Mouse (Mus musculus) CH12.LX (cell line): ENCODE measurements around the gene Ube2e3. TPM values are rescaled to one million over a fixed set of nuclear protein-coding genes. Genes with fewer than 3 reads are reported as not detected.

ENCODE experiments used
- DNase-seq: peaks from one replicate; pipeline ENCODE4 v3.0.0-alpha.2; 2013; ENCODE audit errors: extremely low read depth
- H3K27ac ChIP-seq: 2 replicates; pipeline ENCODE4 v1.5.1; 2012; ENCODE audit warnings: low read depth, mild to moderate bottlenecking, control low read depth, moderate library complexity; ENCODE audit not compliant: insufficient read depth
- H3K27me3 ChIP-seq: replicated peaks from 2 replicates; pipeline ENCODE3; 2012; ENCODE audit warnings: inconsistent platforms
- H3K36me3 ChIP-seq, 2 experiments: replicated peaks in 1 of 2; 2 replicates each; pipeline versions ENCODE3 to v1.6.1; 2012; ENCODE audit warnings: inconsistent platforms in 1 of 2, low read length in 1 of 2, mild to moderate bottlenecking in 1 of 2, mixed read lengths in 1 of 2, moderate library complexity in 1 of 2; ENCODE audit not compliant: control insufficient read depth in 1 of 2, insufficient read depth in 1 of 2
- H3K4me1 ChIP-seq, 2 experiments: 2 replicates each; pipeline ENCODE4 v1.6.1; 2012; ENCODE audit warnings: inconsistent platforms in 1 of 2, moderate library complexity in 1 of 2; ENCODE audit not compliant: insufficient read depth in 2 of 2, control insufficient read depth in 1 of 2
- H3K4me2 ChIP-seq: 2 replicates; pipeline ENCODE4 v1.6.1; 2012; ENCODE audit warnings: low read depth, mild to moderate bottlenecking, control low read depth; ENCODE audit not compliant: poor library complexity, insufficient read depth, severe bottlenecking
- H3K4me3 ChIP-seq, 3 experiments: fragments of 150-350 bp in 1 of 3; sonication (generic) in 1 of 3; replicated peaks in 1 of 3; 2 replicates each; pipeline versions ENCODE3 to v1.5.1; 2011 to 2012; ENCODE audit warnings: low read depth in 2 of 3, low read length in 2 of 3, mild to moderate bottlenecking in 2 of 3, moderate library complexity in 2 of 3, control low read depth in 1 of 3, improper control_type of control experiment in 1 of 3, inconsistent platforms in 1 of 3, mixed read lengths in 1 of 3; ENCODE audit not compliant: poor library complexity in 1 of 3
- H3K79me2 ChIP-seq: replicated peaks from 2 replicates; pipeline ENCODE4 v1.6.1; 2012; ENCODE audit warnings: mild to moderate bottlenecking, moderate library complexity; ENCODE audit not compliant: control insufficient read depth, poor library complexity, insufficient read depth, severe bottlenecking; ENCODE audit errors: extremely low read depth
- H3K9ac ChIP-seq: 2 replicates; pipeline ENCODE4 v1.6.1; 2012; ENCODE audit warnings: low read depth, mild to moderate bottlenecking, control low read depth, moderate library complexity; ENCODE audit not compliant: insufficient read depth
- H3K9me3 ChIP-seq: replicated peaks from 2 replicates; pipeline ENCODE3; 2012; ENCODE audit warnings: low read length, inconsistent platforms, mixed read lengths
- BHLHE40 ChIP-seq: IDR thresholded peaks from 2 replicates; pipeline ENCODE4 v1.6.1; 2011; ENCODE audit warnings: mild to moderate bottlenecking, low read depth, low read length, improper control_type of control experiment
- CHD1 ChIP-seq: IDR thresholded peaks from 2 replicates; pipeline ENCODE4 v1.6.1; 2012; ENCODE audit warnings: low read depth, low read length, improper control_type of control experiment, inconsistent platforms
- CHD2 ChIP-seq: IDR thresholded peaks from 2 replicates; pipeline ENCODE4 v1.6.1; 2011; ENCODE audit warnings: low read length, improper control_type of control experiment
- E2F4 ChIP-seq: IDR thresholded peaks from 2 replicates; pipeline ENCODE4 v1.6.1; 2011; ENCODE audit warnings: low read depth, low read length, improper control_type of control experiment; ENCODE audit not compliant: insufficient replicate concordance
- EP300 ChIP-seq: IDR thresholded peaks from 2 replicates; pipeline ENCODE4 v1.6.1; 2011; ENCODE audit warnings: low read length, improper control_type of control experiment
- GABPA ChIP-seq: IDR thresholded peaks from 2 replicates; pipeline ENCODE4 v1.6.1; 2012; ENCODE audit warnings: low read depth, low read length, improper control_type of control experiment, inconsistent platforms; ENCODE audit not compliant: insufficient replicate concordance
- HCFC1 ChIP-seq: IDR thresholded peaks from 2 replicates; pipeline ENCODE4 v1.6.1; 2012; ENCODE audit warnings: low read depth, mild to moderate bottlenecking, inconsistent platforms, low read length, improper control_type of control experiment
- MAX ChIP-seq: IDR thresholded peaks from 2 replicates; pipeline ENCODE4 v1.6.1; 2011; ENCODE audit warnings: low read length, improper control_type of control experiment
- NRF1 ChIP-seq: IDR thresholded peaks from 2 replicates; pipeline ENCODE4 v1.6.1; 2014; ENCODE audit warnings: low read depth, mild to moderate bottlenecking, inconsistent platforms, low read length, improper control_type of control experiment, moderate library complexity
- RCOR1 ChIP-seq: conservative IDR thresholded peaks from 2 replicates; pipeline ENCODE4 v1.6.1; 2012; ENCODE audit warnings: low read depth, mild to moderate bottlenecking, inconsistent platforms, low read length, improper control_type of control experiment
- SIN3A ChIP-seq: IDR thresholded peaks from 2 replicates; pipeline ENCODE4 v1.6.1; 2012; ENCODE audit warnings: low read length, improper control_type of control experiment, inconsistent platforms
- TBP ChIP-seq: conservative IDR thresholded peaks from 2 replicates; pipeline ENCODE4 v1.6.1; 2011; ENCODE audit warnings: low read depth, low read length, improper control_type of control experiment
- UBTF ChIP-seq: IDR thresholded peaks from 2 replicates; pipeline ENCODE4 v1.6.1; 2012; ENCODE audit warnings: low read depth, mild to moderate bottlenecking, inconsistent platforms, low read length, improper control_type of control experiment, moderate library complexity
- USF1 ChIP-seq: IDR thresholded peaks from 2 replicates; pipeline ENCODE4 v1.6.1; 2014; ENCODE audit warnings: low read depth, mild to moderate bottlenecking, inconsistent platforms, low read length, improper control_type of control experiment
- ZMIZ1 ChIP-seq: IDR thresholded peaks from 2 replicates; pipeline ENCODE4 v1.6.1; 2012; ENCODE audit warnings: low read depth, mild to moderate bottlenecking, inconsistent platforms, low read length, improper control_type of control experiment
- dilution Hi-C: fragments of 300-500 bp; cut with MboI; formaldehyde crosslinking; loops from 2 replicates; pipeline ENCODE4 v1.14.3; 2020; ENCODE audit warnings: low sequenced_read_pairs; ENCODE audit not compliant: extremely low pct_unique_long_range_greater_than_20kb, extremely low pct_ligation_motif_present
- in situ Hi-C: fragments of 300-500 bp; cut with MboI; formaldehyde crosslinking; loops from 3 replicates; pipeline ENCODE4 v1.14.3; 2019; ENCODE audit warnings: low sequenced_read_pairs, low pct_ligation_motif_present, low pct_unique_long_range_greater_than_20kb, mixed read lengths
- polyA plus RNA-seq: library from polyadenylated mRNA; unstranded; fragments of >175 nt; gene quantifications from 2 replicates; pipeline ENCODE4 v1.2.1, GENCODE M21; 2012; ENCODE audit warnings: low read depth; ENCODE audit not compliant: insufficient read length
- total RNA-seq, 2 experiments: library from RNA; depleted of rRNA; stranded (reverse); fragments of 300-350 nt in 1 of 2; fragments of >200 nt in 1 of 2; gene quantifications; 2 replicates each; pipeline ENCODE4 v1.2.3; 2012 to 2014

The Ube2e3 gene
- total and polyA plus RNA-seq, 3 experiments, result 22.1 to 66.4 (median 44.7) TPM

DNA sequence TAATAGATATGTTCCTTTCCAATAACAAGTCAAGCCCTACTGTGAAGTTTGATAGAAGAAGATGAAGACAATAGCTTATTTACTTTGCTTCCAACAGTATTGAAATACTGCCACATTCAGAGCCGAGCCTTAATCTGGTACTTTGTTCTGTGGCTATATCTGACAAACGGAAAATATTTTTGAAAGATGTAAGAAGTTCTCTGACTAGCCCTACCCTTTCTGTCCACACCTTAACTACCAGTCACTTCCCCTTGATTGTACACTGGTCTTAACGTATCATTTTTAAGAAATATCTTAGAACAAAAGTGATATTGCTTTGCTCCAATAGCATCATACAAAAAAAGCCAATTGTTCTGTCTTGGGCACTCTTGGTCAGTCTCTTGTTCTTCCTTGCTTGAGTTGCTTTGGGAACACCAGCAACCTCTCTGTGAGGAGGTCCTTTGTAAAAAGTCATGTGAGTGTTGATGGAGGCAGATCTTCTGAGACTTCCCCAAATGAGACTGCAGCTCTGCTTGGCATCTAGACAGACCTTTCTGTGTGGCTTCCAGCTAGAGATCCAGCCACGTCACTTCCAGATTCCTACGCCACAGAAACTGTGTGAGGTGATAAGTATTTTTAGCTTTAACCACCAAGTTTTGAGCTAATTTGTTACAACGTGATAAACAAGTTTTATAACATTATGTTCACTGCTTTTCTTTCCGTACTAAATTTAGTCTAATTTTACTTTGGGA, 26.3 kb upstream of the Ube2e3 start:
- no peak for DNase-seq
- Histone ChIP-seq H3K4me3 (no peak overlapping the region), H3K36me3 (no peaks in the 10 kb centered on the region), H3K9ac (no peak overlapping the region), H3K4me1 (peaks cover 3 to 4% of the 10 kb centered on the region in 2 experiments; a peak in 2 of 4 replicates), H3K4me2 (peak overlapping the region; percentile 6; the same call in 1 of the 2 replicates), H3K9me3 (no peaks in the 10 kb centered on the region), H3K79me2 (no peaks in the 10 kb centered on the region), H3K27me3 (no peaks in the 10 kb centered on the region), H3K27ac (no peak overlapping the region)
- in situ Hi-C loops, result no loop called here
- dilution Hi-C loops, result no loop called here
- TF ChIP-seq CHD2 (no peak), TBP (no peak), BHLHE40 (peak; percentile 7; the same call in 1 of the 2 replicates)

DNA sequence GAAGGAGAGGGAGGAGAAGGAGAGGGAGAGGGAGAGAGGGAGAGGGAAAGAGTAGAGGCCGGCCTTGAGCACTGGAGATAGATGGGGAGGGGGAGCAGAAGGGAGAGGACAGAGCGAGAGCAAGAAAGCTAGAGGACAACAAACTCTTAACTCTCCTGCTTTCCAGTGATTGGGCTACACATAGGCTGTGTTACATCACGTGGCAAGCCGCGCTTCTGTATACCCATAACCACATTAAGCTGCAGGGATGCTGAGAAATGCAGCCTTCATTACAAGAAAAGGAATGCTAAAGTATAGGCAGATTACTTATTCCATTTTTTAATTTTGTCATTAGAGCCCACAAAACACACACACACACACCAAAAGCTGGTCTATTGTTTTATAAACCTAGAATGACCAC, 23.6 kb upstream of the Ube2e3 start:
- Histone ChIP-seq H3K4me3 (no peak overlapping the region), H3K9ac (no peak overlapping the region), H3K36me3 (no peaks in the 10 kb centered on the region), H3K27me3 (no peaks in the 10 kb centered on the region), H3K79me2 (no peaks in the 10 kb centered on the region), H3K27ac (no peak overlapping the region), H3K9me3 (no peaks in the 10 kb centered on the region), H3K4me1 (peaks cover 3 to 8% of the 10 kb centered on the region in 2 experiments; a peak in 2 of 4 replicates), H3K4me2 (peak overlapping the region; percentile 48)
- dilution Hi-C loops, result no loop called here
- no peak for TF ChIP-seq ZMIZ1
- TF ChIP-seq E2F4, result no peak
- no peak for TF ChIP-seq UBTF
- peak; percentile 16; the same call in 1 of the 2 replicates for TF ChIP-seq USF1
- no peak for TF ChIP-seq NRF1
- DNase-seq, result no peak
- in situ Hi-C loops, result no loop called here

DNA sequence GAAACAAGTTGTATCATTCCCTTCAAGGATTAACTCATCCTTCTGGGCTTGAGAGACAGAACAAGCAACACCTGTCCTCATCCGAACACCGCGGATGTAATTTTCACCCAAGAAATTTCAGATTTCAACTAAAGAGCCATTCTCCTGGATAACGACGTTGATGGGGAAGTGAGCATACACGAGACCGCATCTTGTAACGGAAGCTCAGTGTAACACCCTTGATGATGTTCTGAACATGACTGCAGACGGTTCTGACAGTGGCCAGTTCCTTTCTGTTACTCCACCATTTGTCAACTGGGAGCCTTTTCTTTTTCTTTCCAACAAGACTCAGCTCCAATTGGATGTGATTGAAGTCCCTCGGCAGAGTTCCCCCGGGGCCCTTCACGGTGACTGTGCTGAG, 22.6 kb upstream of the Ube2e3 start:
- H3K9ac ChIP-seq, result peak overlapping the region; percentile 40
- no peaks in the 10 kb centered on the region for H3K27me3 ChIP-seq
- peaks cover 3 to 8% of the 10 kb centered on the region in 2 experiments; a peak in 2 of 4 replicates for H3K4me1 ChIP-seq
- no peaks in the 10 kb centered on the region for H3K9me3 ChIP-seq
- no peaks in the 10 kb centered on the region for H3K79me2 ChIP-seq
- H3K4me3 ChIP-seq, result peak overlapping the region in 2 of 3 experiments; percentile 10 to 43
- dilution Hi-C loops (no loop called here), in situ Hi-C loops (no loop called here)
- H3K4me2 ChIP-seq, result peak overlapping the region; percentile 48
- no peak for DNase-seq
- H3K36me3 ChIP-seq, result no peaks in the 10 kb centered on the region
- no peak overlapping the region for H3K27ac ChIP-seq
- TF ChIP-seq EP300 (no peak), BHLHE40 (peak; percentile 58), HCFC1 (no peak), MAX (no peak), SIN3A (0 out of 2 replicates have a peak, but pooled peaks have one; percentile 8), GABPA (no peak), CHD1 (no peak), RCOR1 (no peak)
